Mouse (Mus musculus): ENCODE measurements around the gene Kti12. TPM values are rescaled to one million over a fixed set of nuclear protein-coding genes. Genes with fewer than 3 reads are reported as not detected.

The Kti12 gene
- total and polyA plus RNA-seq, 3 experiments: 65.3 to 90.5 TPM; not detected in 1

GRCm38 (mm10) chr4:108826096-108826495 is 21.5 kb upstream of the Kti12 start:
- TF ChIP-seq RCOR1 (IDR thresholded peaks at IDR 0.05; ENCODE audit: low read depth, low read length) (peak; percentile 57; the same call in 1 of the 2 replicates), MYC (IDR thresholded peaks at IDR 0.05; ENCODE audit: low read depth, low read length) (no peak)

GRCm38 (mm10) chr4:108826643-108827042 is 20.9 kb upstream of the Kti12 start:
- Histone ChIP-seq H3K36me3 (ENCODE audit: control insufficient read depth in 1 of 2, insufficient read depth in 2 of 2, low read length in 2 of 2) (peaks cover 13 to 32% of the 10 kb centered on the region in 2 experiments), H3K9me3 (replicated peaks; ENCODE audit: insufficient read depth, low read length) (no peaks in the 10 kb centered on the region), H3K9ac (ENCODE audit: control insufficient read depth, low read depth, low read length, poor library complexity, severe bottlenecking) (no peak overlapping the region), H3K27ac (ENCODE audit: control insufficient read depth, low read depth, low read length) (no peak overlapping the region), H3K4me1 (ENCODE audit: control insufficient read depth in 1 of 2, insufficient read depth in 2 of 2, low read length in 2 of 2) (peaks cover 1 to 7% of the 10 kb centered on the region in 2 experiments; a peak in 3 of 4 replicates), H3K4me3 (ENCODE audit: control insufficient read depth in 1 of 2, insufficient read depth in 1 of 2, low read depth in 2 of 2, low read length in 2 of 2) (no peak overlapping the region), H3K27me3 (ENCODE audit: control insufficient read depth in 1 of 2, insufficient read depth in 2 of 2, low read length in 2 of 2) (no peaks in the 10 kb centered on the region), H3K79me2 (ENCODE audit: control insufficient read depth, insufficient read depth, low read length, poor library complexity) (peaks cover 3% of the 10 kb centered on the region)
- TF ChIP-seq ETS1 (IDR thresholded peaks at IDR 0.05; ENCODE audit: low read depth, low read length) (no peak), ZNF384 (IDR thresholded peaks at IDR 0.05; ENCODE audit: low read depth, low read length) (no peak), RAD21 (IDR thresholded peaks at IDR 0.05; ENCODE audit: low read depth, low read length) (no peak), POLR2AphosphoS2 (IDR thresholded peaks at IDR 0.05; ENCODE audit: low read length) (no peak), ZC3H11A (IDR thresholded peaks at IDR 0.05; ENCODE audit: low read depth, low read length) (no peak), USF2 (IDR thresholded peaks at IDR 0.05; ENCODE audit: borderline replicate concordance in 1 of 2, insufficient read depth in 1 of 2, low read depth in 1 of 2, low read length in 2 of 2) (no peak), CHD1 (IDR thresholded peaks at IDR 0.05; ENCODE audit: low read depth, low read length) (no peak), HCFC1 (IDR thresholded peaks at IDR 0.05; ENCODE audit: low read depth, low read length) (no peak), MAFK (IDR thresholded peaks at IDR 0.05; ENCODE audit: borderline replicate concordance, low read depth, low read length) (no peak), MYB (IDR thresholded peaks at IDR 0.05; ENCODE audit: low read depth, low read length) (no peak), NELFE (IDR thresholded peaks at IDR 0.05; ENCODE audit: low read depth, low read length) (no peak), MYC (IDR thresholded peaks at IDR 0.05; ENCODE audit: low read depth, low read length) (no peak), MXI1 (IDR thresholded peaks at IDR 0.05; ENCODE audit: low read depth, low read length) (no peak)
- no peak for DNase-seq (ENCODE audit: low read depth, low spot score)

More at GRCm38 (mm10) chr4:108826096-108826495, 21.5 kb upstream of the Kti12 start:
- Histone ChIP-seq H3K79me2 (ENCODE audit: control insufficient read depth, insufficient read depth, low read length, poor library complexity) (peaks cover 2% of the 10 kb centered on the region; the same call in 1 of the 2 replicates), H3K9me3 (replicated peaks; ENCODE audit: insufficient read depth, low read length) (no peaks in the 10 kb centered on the region), H3K9ac (ENCODE audit: control insufficient read depth, low read depth, low read length, poor library complexity, severe bottlenecking) (no peak overlapping the region), H3K4me1 (ENCODE audit: control insufficient read depth in 1 of 2, insufficient read depth in 2 of 2, low read length in 2 of 2) (peaks cover 0 to 1% of the 10 kb centered on the region in 2 experiments; a peak in 1 of 4 replicates), H3K27me3 (ENCODE audit: control insufficient read depth in 1 of 2, insufficient read depth in 2 of 2, low read length in 2 of 2) (no peaks in the 10 kb centered on the region), H3K4me3 (ENCODE audit: control insufficient read depth in 1 of 2, insufficient read depth in 1 of 2, low read depth in 2 of 2, low read length in 2 of 2) (no peak overlapping the region), H3K36me3 (ENCODE audit: control insufficient read depth in 1 of 2, insufficient read depth in 2 of 2, low read length in 2 of 2) (peaks cover 8 to 32% of the 10 kb centered on the region in 2 experiments), H3K27ac (ENCODE audit: control insufficient read depth, low read depth, low read length) (no peak overlapping the region)
- no peak for DNase-seq (ENCODE audit: low read depth, low spot score)

GRCm38 (mm10) chr4:108830698-108831097 is 16.9 kb upstream of the Kti12 start:
- DNase-seq (ENCODE audit: low read depth, low spot score): no peak
- TF ChIP-seq MAX (IDR thresholded peaks at IDR 0.05; ENCODE audit: low read length) (no peak), POLR2AphosphoS2 (IDR thresholded peaks at IDR 0.05; ENCODE audit: low read length) (no peak), HCFC1 (IDR thresholded peaks at IDR 0.05; ENCODE audit: low read depth, low read length) (no peak), ZKSCAN1 (IDR thresholded peaks at IDR 0.05; ENCODE audit: low read depth, low read length) (no peak), ZNF384 (IDR thresholded peaks at IDR 0.05; ENCODE audit: low read depth, low read length) (no peak), MXI1 (IDR thresholded peaks at IDR 0.05; ENCODE audit: low read depth, low read length) (no peak), CTCF (IDR thresholded peaks at IDR 0.05 in 2 of 3, conservative IDR thresholded peaks at IDR 0.05 in 1 of 3; ENCODE audit: control insufficient read depth in 1 of 3, insufficient read depth in 1 of 3, low read depth in 2 of 3, low read length in 3 of 3, poor library complexity in 1 of 3, severe bottlenecking in 1 of 3) (no peak)
- H3K79me2 ChIP-seq (ENCODE audit: control insufficient read depth, insufficient read depth, low read length, poor library complexity): peaks cover 23% of the 10 kb centered on the region
- no peak overlapping the region for H3K27ac ChIP-seq (ENCODE audit: control insufficient read depth, low read depth, low read length)
- no peak overlapping the region for H3K9ac ChIP-seq (ENCODE audit: control insufficient read depth, low read depth, low read length, poor library complexity, severe bottlenecking)
- H3K4me1 ChIP-seq (ENCODE audit: control insufficient read depth in 1 of 2, insufficient read depth in 2 of 2, low read length in 2 of 2): peaks cover 5 to 9% of the 10 kb centered on the region in 2 experiments
- peaks cover 12 to 20% of the 10 kb centered on the region in 2 experiments for H3K36me3 ChIP-seq (ENCODE audit: control insufficient read depth in 1 of 2, insufficient read depth in 2 of 2, low read length in 2 of 2)
- H3K27me3 ChIP-seq (ENCODE audit: control insufficient read depth in 1 of 2, insufficient read depth in 2 of 2, low read length in 2 of 2): no peaks in the 10 kb centered on the region
- H3K9me3 ChIP-seq (replicated peaks; ENCODE audit: insufficient read depth, low read length): no peaks in the 10 kb centered on the region
- H3K4me3 ChIP-seq (ENCODE audit: control insufficient read depth in 1 of 2, insufficient read depth in 1 of 2, low read depth in 2 of 2, low read length in 2 of 2): no peak overlapping the region

Data from MEL (cell line).